In genomic region chr11:109440641-109441040, GRCm38 (mm10) we compare ENCODE assay signal across 9 mouse cellular contexts. TPM values are rescaled to one million over a fixed set of nuclear protein-coding genes. Genes with fewer than 3 reads are reported as not detected.
DNase-seq lines count a peak whose midpoint lies in the region; ATAC-seq and TF ChIP-seq lines count a peak whose summit lies in the region.
"Had no signal": no experiment of that assay in that cellular context is flagged by ENCODE, and none has a peak within 500 bp of the region (broad histone marks: within the 10 kb centered on the region; RNA-seq: fewer than 3 reads in every experiment).

No protein-coding gene starts in this region.

- 0 out of 2 replicates have a peak, but pooled peaks cover 3% of the 10 kb centered on the region for H3K4me1 ChIP-seq in kidney, postnatal 0 days (replicated peaks; ENCODE audit: insufficient read depth, low read length)
- H3K4me1 ChIP-seq in kidney, adult 2 months (ENCODE audit: control insufficient read depth, insufficient read depth, low read length) = no peaks in the 10 kb centered on the region
- no peaks in the 10 kb centered on the region; the same call in 1 of the 2 replicates for H3K4me1 ChIP-seq in embryonic facial prominence, embryonic 12.5 days
- H3K4me1 ChIP-seq in intestine, postnatal 0 days (replicated peaks; ENCODE audit: control insufficient read depth, insufficient read depth, low read length) = no peaks in the 10 kb centered on the region
- 0 out of 2 replicates have a peak, but pooled peaks cover 7% of the 10 kb centered on the region for H3K4me1 ChIP-seq in neural tube, embryonic 12.5 days

- H3K4me3 ChIP-seq in kidney, postnatal 0 days (replicated peaks; ENCODE audit: low read depth, low read length) = peak overlapping the region; percentile 51; the same call in 1 of the 2 replicates
- H3K4me3 ChIP-seq in kidney, adult 2 months (ENCODE audit: insufficient read depth, low read depth, low read length) = no peak overlapping the region
- peak overlapping the region; percentile 46 for H3K4me3 ChIP-seq in embryonic facial prominence, embryonic 12.5 days
- H3K4me3 ChIP-seq in intestine, postnatal 0 days (ENCODE audit: low read depth, low read length) = peak overlapping the region; percentile 54
- H3K4me3 ChIP-seq in neural tube, embryonic 12.5 days = no peak overlapping the region

- H3K9ac ChIP-seq in kidney, postnatal 0 days (ENCODE audit: low read depth, low read length) = no peak overlapping the region
- no peak overlapping the region for H3K9ac ChIP-seq in embryonic facial prominence, embryonic 12.5 days
- no peak overlapping the region for H3K9ac ChIP-seq in intestine, postnatal 0 days (ENCODE audit: low read depth, low read length)
- H3K9ac ChIP-seq in neural tube, embryonic 12.5 days = no peak overlapping the region

- no peaks in the 10 kb centered on the region for H3K36me3 ChIP-seq in kidney, postnatal 0 days (ENCODE audit: insufficient read depth, low read length)
- no peaks in the 10 kb centered on the region for H3K36me3 ChIP-seq in kidney, adult 2 months (ENCODE audit: control insufficient read depth, insufficient read depth, low read length)
- peaks cover 14% of the 10 kb centered on the region for H3K36me3 ChIP-seq in embryonic facial prominence, embryonic 12.5 days
- H3K36me3 ChIP-seq in intestine, postnatal 0 days (ENCODE audit: control insufficient read depth, insufficient read depth) = peaks cover 14% of the 10 kb centered on the region; the same call in 1 of the 2 replicates
- peaks cover 24% of the 10 kb centered on the region for H3K36me3 ChIP-seq in neural tube, embryonic 12.5 days

- DNase-seq in kidney, postnatal 0 days (ENCODE audit: low spot score) = no peak
- DNase-seq in kidney, adult 2 months = no peak
- DNase-seq in cerebellum, adult 11-12 months = no peak
- no peak for DNase-seq in layer of hippocampus, postnatal 36 days

- H3K27me3 ChIP-seq in kidney, postnatal 0 days (ENCODE audit: insufficient read depth, low read length) = no peaks in the 10 kb centered on the region
- H3K27me3 ChIP-seq in kidney, adult 2 months (replicated peaks; ENCODE audit: control insufficient read depth, insufficient read depth, low read length) = no peaks in the 10 kb centered on the region
- peaks cover 5% of the 10 kb centered on the region for H3K27me3 ChIP-seq in embryonic facial prominence, embryonic 12.5 days
- H3K27me3 ChIP-seq in intestine, postnatal 0 days (replicated peaks; ENCODE audit: control insufficient read depth, insufficient read depth, low read length) = no peaks in the 10 kb centered on the region
- no peaks in the 10 kb centered on the region for H3K27me3 ChIP-seq in neural tube, embryonic 12.5 days (replicated peaks)

- TF ChIP-seq POLR2A in kidney, adult 2 months (IDR thresholded peaks at IDR 0.05; ENCODE audit: low read depth, low read length) = no peak

- H3K9me3 ChIP-seq in kidney, postnatal 0 days (replicated peaks; ENCODE audit: low read length) = no peaks in the 10 kb centered on the region
- no peaks in the 10 kb centered on the region for H3K9me3 ChIP-seq in embryonic facial prominence, embryonic 12.5 days
- H3K9me3 ChIP-seq in intestine, postnatal 0 days (ENCODE audit: control insufficient read depth) = no peaks in the 10 kb centered on the region
- no peaks in the 10 kb centered on the region for H3K9me3 ChIP-seq in neural tube, embryonic 12.5 days

- TF ChIP-seq CTCF in kidney, postnatal 0 days (IDR thresholded peaks at IDR 0.05; ENCODE audit: low read depth) = no peak
- no peak for TF ChIP-seq CTCF in kidney, adult 2 months (conservative IDR thresholded peaks at IDR 0.05; ENCODE audit: insufficient read depth, insufficient read length, low read depth, low read length)
- TF ChIP-seq CTCF in intestine, postnatal 0 days (IDR thresholded peaks at IDR 0.05; ENCODE audit: low read depth) = no peak

- H3K27ac ChIP-seq in kidney, postnatal 0 days = no peak overlapping the region
- no peak overlapping the region for H3K27ac ChIP-seq in kidney, adult 2 months (ENCODE audit: insufficient read depth, low read depth, low read length)
- H3K27ac ChIP-seq in embryonic facial prominence, embryonic 12.5 days = no peak overlapping the region
- no peak overlapping the region for H3K27ac ChIP-seq in intestine, postnatal 0 days (ENCODE audit: low read depth, low read length)
- H3K27ac ChIP-seq in neural tube, embryonic 12.5 days = no peak overlapping the region

- peak overlapping the region; percentile 86 for H3K4me2 ChIP-seq in kidney, postnatal 0 days (ENCODE audit: low read length)
- H3K4me2 ChIP-seq in embryonic facial prominence, embryonic 12.5 days (replicated peaks) = peak overlapping the region; percentile 78
- peak overlapping the region; percentile 79 for H3K4me2 ChIP-seq in intestine, postnatal 0 days (replicated peaks; ENCODE audit: low read depth)
- peak overlapping the region; percentile 68 for H3K4me2 ChIP-seq in neural tube, embryonic 12.5 days (replicated peaks)

- no peak for ATAC-seq in kidney, postnatal 0 days (replicated peaks; ENCODE audit: low FRiP score, low read depth)
- no peak for ATAC-seq in embryonic facial prominence, embryonic 12.5 days (ENCODE audit: insufficient number of reproducible peaks, insufficient read depth, low FRiP score, low TSS enrichment)
- ATAC-seq in intestine, postnatal 0 days = no peak
- ATAC-seq in neural tube, embryonic 12.5 days (ENCODE audit: low FRiP score, low read depth) = no peak
- ATAC-seq in megakaryocyte progenitor cell, adult 5-6 weeks (replicated peaks; ENCODE audit: poor library complexity) = no peak

- WGBS in kidney, postnatal 0 days = 67% methylated on average over 4 of the region's 4 CpGs
- 65% methylated on average over 4 of the region's 4 CpGs for WGBS in kidney, adult 2 months
- WGBS in embryonic facial prominence, embryonic 12.5 days = 54% methylated on average over 4 of the region's 4 CpGs
- 61% methylated on average over 4 of the region's 4 CpGs for WGBS in intestine, postnatal 0 days
- WGBS in neural tube, embryonic 12.5 days = 61% methylated on average over 4 of the region's 4 CpGs

RNA-seq across cellular contexts. Expression of gene Amz2, which starts 14.9 kb away (rescaled TPM):
- 30.4 and 32.8 TPM in 2 replicates for polyA plus RNA-seq in kidney, postnatal 0 days (2015; fragmentation: Nextera tagmentation; extraction: Ambion mirVana)
- polyA plus RNA-seq in kidney, adult 2 months (2012; rRNA removed) = 42.5 and 47.2 TPM in 2 replicates
- polyA plus RNA-seq in embryonic facial prominence, embryonic 12.5 days (2016; fragmentation: Nextera tagmentation; extraction: Ambion mirVana) = 44.4 and 48.5 TPM in 2 replicates
- 22.7 and 23.8 TPM in 2 replicates for polyA plus RNA-seq in intestine, postnatal 0 days (2015; fragmentation: Nextera tagmentation; extraction: Ambion mirVana)
- polyA plus RNA-seq in neural tube, embryonic 12.5 days (2016; fragmentation: Nextera tagmentation; extraction: Ambion mirVana) = 47.1 and 48.7 TPM in 2 replicates
- 34.0 and 37.6 TPM in 2 replicates for total RNA-seq in megakaryocyte progenitor cell, adult 5-6 weeks (2015)
- 51.8 and 65.5 TPM in 2 replicates for total RNA-seq in megakaryocyte progenitor cell, adult 5-6 weeks (2017)
- 10 to 100 TPM; 60.4 to 60.6 TPM for total RNA-seq in layer of hippocampus, postnatal 36 days (2021)

RNA-seq across cellular contexts. Expression of gene 9930022D16Rik, which starts 26.9 kb away (rescaled TPM):
- polyA plus RNA-seq in kidney, postnatal 0 days (2015; fragmentation: Nextera tagmentation; extraction: Ambion mirVana) = 0.04 TPM in 1 of 2 replicates, not detected in the other
- not detected in 2 replicates for polyA plus RNA-seq in kidney, adult 2 months (2012; rRNA removed)
- polyA plus RNA-seq in embryonic facial prominence, embryonic 12.5 days (2016; fragmentation: Nextera tagmentation; extraction: Ambion mirVana) = not detected in 2 replicates
- polyA plus RNA-seq in intestine, postnatal 0 days (2015; fragmentation: Nextera tagmentation; extraction: Ambion mirVana) = 0.08 TPM in 1 of 2 replicates, not detected in the other
- not detected in 2 replicates for polyA plus RNA-seq in neural tube, embryonic 12.5 days (2016; fragmentation: Nextera tagmentation; extraction: Ambion mirVana)
- total RNA-seq in megakaryocyte progenitor cell, adult 5-6 weeks (2015) = not detected in 2 replicates
- not detected in 2 replicates for total RNA-seq in megakaryocyte progenitor cell, adult 5-6 weeks (2017)
- not detected for total RNA-seq in layer of hippocampus, postnatal 36 days (2021)
- total RNA-seq: left cerebral cortex, adult 18-20 months had no signal

RNA-seq across cellular contexts. Expression of gene Arsg, which starts 32.5 kb away (rescaled TPM):
- polyA plus RNA-seq in kidney, postnatal 0 days (2015; fragmentation: Nextera tagmentation; extraction: Ambion mirVana) = 9.1 and 9.9 TPM in 2 replicates
- 20.9 and 24.9 TPM in 2 replicates for polyA plus RNA-seq in kidney, adult 2 months (2012; rRNA removed)
- 2.4 and 2.7 TPM in 2 replicates for polyA plus RNA-seq in embryonic facial prominence, embryonic 12.5 days (2016; fragmentation: Nextera tagmentation; extraction: Ambion mirVana)
- 50.9 and 54.4 TPM in 2 replicates for polyA plus RNA-seq in intestine, postnatal 0 days (2015; fragmentation: Nextera tagmentation; extraction: Ambion mirVana)
- 2.5 and 2.7 TPM in 2 replicates for polyA plus RNA-seq in neural tube, embryonic 12.5 days (2016; fragmentation: Nextera tagmentation; extraction: Ambion mirVana)
- total RNA-seq in megakaryocyte progenitor cell, adult 5-6 weeks (2015) = 2.0 and 2.9 TPM in 2 replicates
- 1.5 and 1.9 TPM in 2 replicates for total RNA-seq in megakaryocyte progenitor cell, adult 5-6 weeks (2017)
- total RNA-seq in layer of hippocampus, postnatal 36 days (2021) = 10 to 100 TPM in 1 of 2 experiments, 1 to 10 TPM in 1; 9.6 to 12.2 TPM

RNA-seq across cellular contexts. Expression of gene Slc16a6, which starts 32.8 kb away (rescaled TPM):
- 5.3 and 7.8 TPM in 2 replicates for polyA plus RNA-seq in kidney, postnatal 0 days (2015; fragmentation: Nextera tagmentation; extraction: Ambion mirVana)
- 1.2 and 2.8 TPM in 2 replicates for polyA plus RNA-seq in kidney, adult 2 months (2012; rRNA removed)
- 3.5 and 3.7 TPM in 2 replicates for polyA plus RNA-seq in embryonic facial prominence, embryonic 12.5 days (2016; fragmentation: Nextera tagmentation; extraction: Ambion mirVana)
- polyA plus RNA-seq in intestine, postnatal 0 days (2015; fragmentation: Nextera tagmentation; extraction: Ambion mirVana) = 129 and 143 TPM in 2 replicates
- polyA plus RNA-seq in neural tube, embryonic 12.5 days (2016; fragmentation: Nextera tagmentation; extraction: Ambion mirVana) = 3.9 and 4.0 TPM in 2 replicates
- 40.0 and 41.6 TPM in 2 replicates for total RNA-seq in megakaryocyte progenitor cell, adult 5-6 weeks (2015)
- 12.6 and 21.3 TPM in 2 replicates for total RNA-seq in megakaryocyte progenitor cell, adult 5-6 weeks (2017)
- 1 to 10 TPM; 5.2 to 6.2 TPM for total RNA-seq in layer of hippocampus, postnatal 36 days (2021)

Comparison
In these comparisons a context has a peak if more than half of its experiments do, and no peak if none do; other contexts are left out.
1. H3K4me3 ChIP-seq: peak in kidney, postnatal 0 days (single experiment), embryonic facial prominence, embryonic 12.5 days (single experiment) and intestine, postnatal 0 days (single experiment); none in kidney, adult 2 months (single experiment) and neural tube, embryonic 12.5 days (single experiment).
2. Peak in every context shown above with its lines, with median percentiles within 50 percentile points of each other: H3K4me2 ChIP-seq.